Mouse (Mus musculus): ENCODE measurements around the gene Nhej1.
A peak's percentile ranks its signal among the peaks of the same experiment; 100 is the strongest.

GRCm38 (mm10) chr1:74967962-74968580 is 156.9 kb downstream of the Nhej1 start:
- TF ChIP-seq CTCF (IDR thresholded peaks at IDR 0.05 in 2 of 3, conservative IDR thresholded peaks at IDR 0.05 in 1 of 3; ENCODE audit: control insufficient read depth in 1 of 3, insufficient read depth in 1 of 3, low read depth in 2 of 3, low read length in 3 of 3, poor library complexity in 1 of 3, severe bottlenecking in 1 of 3) (no peak), USF2 (IDR thresholded peaks at IDR 0.05; ENCODE audit: borderline replicate concordance in 1 of 2, insufficient read depth in 1 of 2, low read depth in 1 of 2, low read length in 2 of 2) (no peak), TCF12 (IDR thresholded peaks at IDR 0.05; ENCODE audit: low read depth, low read length) (peak; percentile 13; the same call in 1 of the 2 replicates), MAX (IDR thresholded peaks at IDR 0.05; ENCODE audit: low read length) (no peak), POLR2A (IDR thresholded peaks at IDR 0.05; ENCODE audit: control insufficient read depth in 1 of 2, insufficient read depth in 1 of 2, low read depth in 1 of 2, low read length in 2 of 2, poor library complexity in 1 of 2) (no peak), ZC3H11A (IDR thresholded peaks at IDR 0.05; ENCODE audit: low read depth, low read length) (no peak), HCFC1 (IDR thresholded peaks at IDR 0.05; ENCODE audit: low read depth, low read length) (no peak), TBP (IDR thresholded peaks at IDR 0.05; ENCODE audit: low read depth, low read length) (no peak), EP300 (IDR thresholded peaks at IDR 0.05; ENCODE audit: low read depth in 1 of 2, low read length in 2 of 2) (peak; percentile 44 to 65), MEF2A (IDR thresholded peaks at IDR 0.05; ENCODE audit: extremely low read depth, insufficient replicate concordance, low read depth, low read length, poor library complexity, severe bottlenecking) (no peak), NELFE (IDR thresholded peaks at IDR 0.05; ENCODE audit: low read depth, low read length) (no peak)
